Mouse (Mus musculus) cerebellum, postnatal 4 days (tissue): ENCODE measurements around the gene Tsen2.
A peak's percentile ranks its signal among the peaks of the same experiment; 100 is the strongest.

Experiments
- DNase-seq, 2 experiments: peaks; one replicate each; pipeline ENCODE4 v3.0.0; 2022; ENCODE audit warnings: low spot score in 2 of 2, mixed read lengths in 1 of 2

Tsen2 gene

GRCm38 (mm10) chr6:115541676-115542275 is 2.7 kb upstream of the Tsen2 start:
- DNase-seq = no peak

GRCm38 (mm10) chr6:115542341-115542740 is 2.1 kb upstream of the Tsen2 start:
- no peak for DNase-seq

DNA sequence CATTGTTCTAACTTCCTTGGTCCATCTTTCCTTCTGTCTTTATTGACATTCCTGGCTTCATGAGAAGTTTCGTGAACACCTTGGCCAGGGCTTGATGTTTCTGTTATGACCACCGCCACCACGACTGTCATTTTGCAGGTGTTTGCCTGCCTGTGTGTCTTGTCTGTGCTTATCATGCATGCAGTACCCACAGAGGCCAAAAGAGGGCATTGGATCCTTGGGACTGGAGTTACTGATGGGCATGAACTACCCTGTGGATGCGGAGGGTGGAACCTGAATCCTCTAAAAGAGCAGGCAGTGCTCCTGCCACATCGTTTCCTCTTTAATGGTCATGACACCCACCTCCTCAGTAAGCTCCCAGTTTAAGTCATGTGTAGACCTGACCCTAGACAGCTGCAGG is 1.8 kb downstream of the Tsen2 start:
- DNase-seq = peak in 1 of 2 experiments; percentile 55

DNA sequence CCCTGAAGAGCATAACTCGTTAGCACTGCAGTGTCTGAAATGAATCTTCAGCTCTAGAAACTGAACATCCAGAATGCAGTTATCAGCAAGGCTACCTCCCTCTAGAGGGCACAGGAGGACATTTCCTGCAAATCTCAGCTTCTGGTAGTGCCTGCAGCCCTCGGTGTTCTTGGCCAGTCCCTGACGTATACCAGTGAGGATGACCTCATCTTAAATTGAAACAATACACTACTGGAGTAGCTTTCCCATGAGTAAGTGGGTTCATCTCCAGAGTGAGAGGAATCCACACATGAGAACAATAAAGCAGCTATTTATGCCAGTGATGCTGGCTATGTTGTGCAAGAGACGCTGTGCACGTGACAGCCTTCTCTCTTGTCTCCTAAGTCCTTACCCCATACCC is 11.0 kb downstream of the Tsen2 start:
- DNase-seq = no peak

DNA sequence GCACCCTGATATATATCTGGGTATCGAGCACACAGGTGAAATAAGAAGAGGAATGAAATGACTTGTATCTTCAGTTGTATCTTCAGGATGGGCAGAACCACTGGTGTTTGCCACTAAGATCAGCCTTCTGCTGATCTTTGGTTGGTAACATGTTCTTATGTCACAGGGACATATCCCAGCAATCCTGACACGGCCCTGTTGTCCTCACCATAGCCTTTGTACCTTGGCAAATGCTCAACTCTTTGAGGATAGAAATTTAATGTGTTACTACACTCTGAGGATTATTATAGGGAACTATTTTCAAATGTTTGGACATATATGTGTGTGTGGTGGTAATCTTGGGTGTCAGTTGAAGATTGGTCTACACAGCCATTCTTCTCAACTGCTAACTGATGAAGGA is 13.7 kb downstream of the Tsen2 start:
- no peak for DNase-seq

DNA sequence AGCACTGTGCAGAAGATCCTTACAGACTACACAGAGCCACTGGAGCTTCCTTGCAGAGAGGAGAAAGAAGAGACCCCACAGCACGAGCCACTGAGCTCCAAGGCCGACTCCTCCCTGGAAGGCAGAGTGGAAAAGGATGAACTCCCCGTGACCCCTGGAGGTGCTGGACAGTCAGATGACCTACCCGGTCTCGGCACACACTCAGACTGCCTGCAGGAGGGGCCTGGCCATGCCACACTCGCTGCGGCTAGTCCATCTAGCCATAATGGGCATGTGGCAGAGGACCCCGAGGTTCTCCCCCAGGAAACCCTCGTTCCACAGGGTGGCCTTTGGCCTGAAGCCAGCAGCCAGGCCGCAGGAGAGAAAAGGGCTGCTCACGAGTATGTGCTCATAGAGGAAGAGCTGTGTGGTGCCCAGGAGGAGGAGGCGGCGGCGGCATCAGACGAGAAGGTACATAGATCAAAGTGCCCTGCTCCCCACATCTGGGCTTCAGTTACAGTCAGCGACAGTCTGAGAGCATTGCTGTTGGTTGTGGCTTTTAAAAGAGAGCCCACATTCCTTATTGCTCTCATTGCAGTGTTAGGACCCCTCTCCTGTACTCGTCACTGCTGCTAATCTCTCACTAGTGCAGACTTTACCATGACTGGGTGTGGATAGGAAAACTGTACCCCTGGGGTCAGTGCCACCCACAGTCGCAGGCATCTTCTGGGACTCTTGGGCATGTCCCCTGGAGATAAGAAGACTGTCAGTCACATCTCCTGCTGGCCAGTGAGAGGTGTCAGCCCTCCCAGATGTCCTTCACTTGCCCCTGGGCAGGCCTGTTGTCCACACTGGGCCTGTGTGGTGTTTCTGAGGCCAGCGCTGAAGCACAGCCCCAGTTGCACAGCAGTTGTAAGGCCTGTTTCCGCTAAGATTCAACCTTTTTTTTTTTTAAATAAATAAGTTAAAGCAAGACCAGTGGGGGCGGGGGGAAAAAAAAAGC is 15.5 kb downstream of the Tsen2 start:
- DNase-seq = no peak

DNA sequence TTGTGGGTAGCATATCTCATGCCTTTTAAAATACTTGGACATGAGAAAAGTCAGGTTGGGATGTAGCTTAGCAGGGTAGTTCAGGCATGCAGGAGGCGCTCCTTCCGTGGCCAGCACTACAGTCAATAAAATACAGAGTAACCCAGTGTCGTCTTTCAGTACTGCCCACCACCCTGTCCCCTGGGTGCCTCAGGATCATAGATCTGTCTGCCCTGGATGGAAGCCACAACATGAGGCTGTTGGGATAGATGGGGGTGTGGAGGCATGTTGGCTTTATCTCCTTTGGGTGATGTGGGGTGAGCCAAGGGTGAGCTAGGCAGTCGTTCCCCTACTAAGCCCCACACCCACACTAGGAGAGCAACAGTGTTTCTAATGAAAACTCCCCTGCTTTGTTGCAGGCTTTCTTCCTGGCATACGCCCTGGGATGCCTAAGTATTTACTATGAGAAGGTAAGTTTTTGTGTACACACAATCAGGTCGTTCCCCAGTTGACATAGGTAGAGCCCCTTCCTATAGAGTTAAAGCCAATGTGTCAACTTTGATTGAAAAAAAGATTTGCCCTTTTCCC is 21.1 kb downstream of the Tsen2 start:
- no peak for DNase-seq

GRCm38 (mm10) chr6:115574171-115574570 is 29.7 kb downstream of the Tsen2 start:
- DNase-seq = no peak

GRCm38 (mm10) chr6:115577407-115577806 is 32.9 kb downstream of the Tsen2 start:
- no peak for DNase-seq

GRCm38 (mm10) chr6:115577941-115578340 is 33.5 kb downstream of the Tsen2 start:
- no peak for DNase-seq

- no peak for DNase-seq
Observed at GRCm38 (mm10) chr6:115580810-115581209, 36.3 kb downstream of the Tsen2 start.

DNA sequence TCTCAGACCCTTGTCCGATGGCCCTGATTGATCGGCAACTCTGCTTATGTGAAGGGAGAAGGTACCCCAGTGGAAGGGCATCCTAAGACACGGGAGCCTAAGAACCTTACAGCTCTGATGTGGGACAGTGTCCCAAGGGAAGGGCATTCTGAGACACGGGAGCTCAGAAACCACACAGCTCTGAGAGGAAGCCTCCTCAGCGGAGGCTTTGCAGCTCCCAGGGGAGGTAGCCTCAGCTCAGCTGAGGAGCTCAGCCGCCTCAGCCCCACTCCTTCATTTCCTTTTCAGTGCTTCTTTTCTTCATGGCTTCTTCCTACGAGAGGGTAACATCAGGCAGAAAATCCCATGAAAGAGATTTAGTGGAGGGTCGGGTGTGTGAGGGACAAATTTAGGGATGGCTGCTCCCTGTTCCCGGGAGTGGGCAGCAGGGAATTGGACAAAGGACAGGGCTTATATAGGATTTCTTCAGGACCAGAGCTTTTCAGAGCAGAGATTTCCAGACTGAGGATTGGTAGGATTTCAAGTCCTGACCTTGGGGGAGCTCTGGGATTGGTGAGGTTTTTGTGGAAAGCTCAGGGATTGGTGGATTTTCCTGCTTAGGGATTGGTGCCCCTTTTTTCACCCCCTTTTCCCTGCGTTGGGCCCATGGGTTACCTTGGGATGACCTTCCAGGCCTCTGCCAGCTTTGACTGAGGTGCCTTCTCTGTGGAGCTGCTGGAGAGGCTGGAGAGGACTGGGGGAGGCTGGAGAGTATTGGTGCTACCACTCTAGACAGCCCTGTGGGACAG is 38.1 kb downstream of the Tsen2 start:
- DNase-seq = no peak

GRCm38 (mm10) chr6:115583430-115584125 is 39.1 kb downstream of the Tsen2 start:
- no peak for DNase-seq

- no peak for DNase-seq
Observed at GRCm38 (mm10) chr6:115584176-115584575, 39.7 kb downstream of the Tsen2 start.

DNA sequence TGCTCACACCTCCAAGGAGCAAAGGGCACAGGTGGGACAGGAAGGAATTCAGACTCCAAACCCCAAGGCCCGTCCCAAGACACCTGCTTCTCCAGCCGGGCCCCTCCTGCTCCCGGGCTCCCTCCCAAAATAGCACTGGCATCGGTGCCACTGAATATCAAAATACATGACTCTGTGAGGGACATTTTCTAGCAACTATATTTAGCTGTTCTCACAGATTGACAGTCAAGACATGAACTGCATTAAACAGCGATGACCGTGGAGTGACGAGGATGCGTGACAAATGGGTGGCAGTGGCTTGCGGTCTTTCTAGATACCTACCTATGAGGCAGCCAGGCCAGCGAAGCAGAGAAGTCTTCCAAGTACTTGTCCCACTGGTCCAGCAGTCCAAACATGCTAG is 41.9 kb downstream of the Tsen2 start:
- DNase-seq = no peak

- DNase-seq = no peak
Observed at GRCm38 (mm10) chr6:115591692-115592359, 47.4 kb downstream of the Tsen2 start.

DNA sequence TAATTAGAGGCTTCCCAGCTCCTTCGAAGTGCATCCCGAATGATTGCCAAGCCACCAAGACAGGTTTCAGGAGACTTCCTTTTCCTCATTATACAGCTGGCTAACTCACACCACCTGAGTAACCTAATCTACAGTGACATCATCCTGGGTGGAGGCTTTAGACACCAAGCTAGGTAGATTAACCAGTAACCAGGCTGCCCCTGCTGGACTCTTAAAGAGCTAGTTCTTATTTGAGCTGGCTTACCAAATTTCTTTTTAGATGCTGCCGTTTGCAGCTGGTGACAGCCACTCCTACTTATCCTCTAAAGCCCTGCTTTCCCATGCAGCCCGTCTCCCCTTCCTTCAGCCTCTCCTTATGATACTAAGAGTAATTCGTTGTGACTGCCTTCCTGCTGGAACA is 48.0 kb downstream of the Tsen2 start, which contains the start of gene Mkrn2os:
Gene Mkrn2os, minus strand, starts transcription at position 119 of the 400 bp plus-strand sequence.
- no peak for DNase-seq

DNA sequence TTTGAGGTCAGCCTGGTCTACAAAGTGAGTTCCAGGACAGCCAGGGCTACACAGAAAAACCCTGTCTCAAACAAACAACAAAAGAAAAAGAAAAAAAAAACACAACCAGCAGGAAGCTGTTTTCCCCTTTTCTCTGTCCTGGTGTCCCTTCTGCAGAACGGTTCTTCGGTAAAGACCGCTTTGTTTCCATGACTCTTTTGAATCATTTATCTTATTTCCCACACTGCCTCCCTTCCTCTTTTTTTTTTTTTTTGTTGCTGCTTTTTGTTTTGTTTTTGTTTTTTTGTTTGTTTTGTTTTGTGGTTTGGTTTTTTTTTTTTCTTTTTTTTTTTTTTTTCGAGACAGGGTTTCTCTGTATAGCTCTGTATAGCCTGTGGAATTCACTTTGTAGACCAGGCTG is 48.8 kb downstream of the Tsen2 start:
- DNase-seq = no peak

- DNase-seq = no peak
Observed at GRCm38 (mm10) chr6:115594463-115594862, 50.0 kb downstream of the Tsen2 start.

GRCm38 (mm10) chr6:115595667-115596066 is 51.2 kb downstream of the Tsen2 start:
- no peak for DNase-seq

DNA sequence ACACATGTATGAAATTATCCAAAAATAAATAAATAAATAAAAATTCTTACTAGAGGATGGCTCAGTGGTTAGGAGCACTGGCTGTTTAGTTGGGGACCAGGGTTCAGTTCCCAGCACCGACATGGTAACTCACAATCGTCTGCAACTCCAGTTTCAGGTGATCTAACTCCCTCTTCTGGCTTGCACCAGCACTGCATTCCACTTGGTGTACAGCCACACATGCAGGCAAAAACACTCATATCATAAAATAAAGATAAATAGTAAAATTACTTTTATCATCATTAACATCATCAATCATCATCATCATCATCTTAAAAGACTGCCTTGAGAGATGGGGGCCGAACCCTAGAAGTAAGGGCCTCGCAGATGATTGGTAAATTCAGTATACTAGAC is 56.9 kb downstream of the Tsen2 start:
- peak in 1 of 2 experiments; percentile 22 for DNase-seq
